Mouse (Mus musculus): Measurements from ENCODE around the gene Snx14. TPM values are rescaled to one million over a fixed set of nuclear protein-coding genes. Genes with fewer than 3 reads are reported as not detected.

The Snx14 gene
- total and polyA plus RNA-seq, 3 experiments: 11.1 to 83.1 (median 16.9) TPM

- H3K27ac ChIP-seq (ENCODE audit: control insufficient read depth, low read depth, low read length): no peak overlapping the region
- H3K4me3 ChIP-seq (ENCODE audit: control insufficient read depth in 1 of 2, insufficient read depth in 1 of 2, low read depth in 2 of 2, low read length in 2 of 2): no peak overlapping the region
- TF ChIP-seq E2F4 (IDR thresholded peaks at IDR 0.05; ENCODE audit: borderline replicate concordance, low read depth, low read length) (no peak), ELF1 (IDR thresholded peaks at IDR 0.05; ENCODE audit: low read depth, low read length) (no peak), NELFE (IDR thresholded peaks at IDR 0.05; ENCODE audit: low read depth, low read length) (no peak)
- DNase-seq (ENCODE audit: low read depth, low spot score): no peak
- H3K9me3 ChIP-seq (replicated peaks; ENCODE audit: insufficient read depth, low read length): no peaks in the 10 kb centered on the region
- no peaks in the 10 kb centered on the region for H3K79me2 ChIP-seq (ENCODE audit: control insufficient read depth, insufficient read depth, low read length, poor library complexity)
- H3K4me1 ChIP-seq (ENCODE audit: control insufficient read depth in 1 of 2, insufficient read depth in 2 of 2, low read length in 2 of 2): no peaks in the 10 kb centered on the region; a peak in 1 of 4 replicates
- H3K36me3 ChIP-seq (ENCODE audit: control insufficient read depth in 1 of 2, insufficient read depth in 2 of 2, low read length in 2 of 2): no peaks in the 10 kb centered on the region
- no peak overlapping the region for H3K9ac ChIP-seq (ENCODE audit: control insufficient read depth, low read depth, low read length, poor library complexity, severe bottlenecking)
- no peaks in the 10 kb centered on the region for H3K27me3 ChIP-seq (ENCODE audit: control insufficient read depth in 1 of 2, insufficient read depth in 2 of 2, low read length in 2 of 2)
Measured at GRCm38 (mm10) chr9:88340819-88341218, 97.9 kb downstream of the Snx14 start.

GRCm38 (mm10) chr9:88335839-88336238 lies 102.9 kb downstream of the Snx14 start:
- no peak for DNase-seq (ENCODE audit: low read depth, low spot score)
- no peak for TF ChIP-seq TAL1 (IDR thresholded peaks at IDR 0.05; ENCODE audit: low read length)
- no peak for TF ChIP-seq HCFC1 (IDR thresholded peaks at IDR 0.05; ENCODE audit: low read depth, low read length)
- TF ChIP-seq TBP (IDR thresholded peaks at IDR 0.05; ENCODE audit: low read depth, low read length): no peak
- TF ChIP-seq EP300 (IDR thresholded peaks at IDR 0.05; ENCODE audit: low read depth in 1 of 2, low read length in 2 of 2): no peak
- TF ChIP-seq POLR2A (IDR thresholded peaks at IDR 0.05; ENCODE audit: control insufficient read depth in 1 of 2, insufficient read depth in 1 of 2, low read depth in 1 of 2, low read length in 2 of 2, poor library complexity in 1 of 2): no peak
- no peak for TF ChIP-seq ZMIZ1 (IDR thresholded peaks at IDR 0.05; ENCODE audit: low read depth, low read length)
- TF ChIP-seq ELF1 (IDR thresholded peaks at IDR 0.05; ENCODE audit: low read depth, low read length): no peak
- TF ChIP-seq ZNF384 (IDR thresholded peaks at IDR 0.05; ENCODE audit: low read depth, low read length): no peak
- no peak for TF ChIP-seq NELFE (IDR thresholded peaks at IDR 0.05; ENCODE audit: low read depth, low read length)
- no peak for TF ChIP-seq ZC3H11A (IDR thresholded peaks at IDR 0.05; ENCODE audit: low read depth, low read length)
- H3K9ac ChIP-seq (ENCODE audit: control insufficient read depth, low read depth, low read length, poor library complexity, severe bottlenecking): no peak overlapping the region
- H3K36me3 ChIP-seq (ENCODE audit: control insufficient read depth in 1 of 2, insufficient read depth in 2 of 2, low read length in 2 of 2): no peaks in the 10 kb centered on the region
- no peaks in the 10 kb centered on the region for H3K4me1 ChIP-seq (ENCODE audit: control insufficient read depth in 1 of 2, insufficient read depth in 2 of 2, low read length in 2 of 2)
- H3K27me3 ChIP-seq (ENCODE audit: control insufficient read depth in 1 of 2, insufficient read depth in 2 of 2, low read length in 2 of 2): peaks cover 2% of the 10 kb centered on the region in 2 experiments; a peak in 2 of 4 replicates
- no peaks in the 10 kb centered on the region for H3K9me3 ChIP-seq (replicated peaks; ENCODE audit: insufficient read depth, low read length)
- no peak overlapping the region for H3K4me3 ChIP-seq (ENCODE audit: control insufficient read depth in 1 of 2, insufficient read depth in 1 of 2, low read depth in 2 of 2, low read length in 2 of 2)
- H3K79me2 ChIP-seq (ENCODE audit: control insufficient read depth, insufficient read depth, low read length, poor library complexity): no peaks in the 10 kb centered on the region
- H3K27ac ChIP-seq (ENCODE audit: control insufficient read depth, low read depth, low read length): no peak overlapping the region

- no peak for DNase-seq (ENCODE audit: low read depth, low spot score)
Measured at GRCm38 (mm10) chr9:88332447-88332846, 106.3 kb downstream of the Snx14 start.

More at GRCm38 (mm10) chr9:88332447-88332846, 106.3 kb downstream of the Snx14 start:
- no peak overlapping the region for H3K4me3 ChIP-seq (ENCODE audit: control insufficient read depth in 1 of 2, insufficient read depth in 1 of 2, low read depth in 2 of 2, low read length in 2 of 2)
- no peaks in the 10 kb centered on the region for H3K9me3 ChIP-seq (replicated peaks; ENCODE audit: insufficient read depth, low read length)
- no peaks in the 10 kb centered on the region for H3K36me3 ChIP-seq (ENCODE audit: control insufficient read depth in 1 of 2, insufficient read depth in 2 of 2, low read length in 2 of 2)
- no peak overlapping the region for H3K27ac ChIP-seq (ENCODE audit: control insufficient read depth, low read depth, low read length)
- H3K4me1 ChIP-seq (ENCODE audit: control insufficient read depth in 1 of 2, insufficient read depth in 2 of 2, low read length in 2 of 2): no peaks in the 10 kb centered on the region
- H3K27me3 ChIP-seq (ENCODE audit: control insufficient read depth in 1 of 2, insufficient read depth in 2 of 2, low read length in 2 of 2): peaks cover 2 to 5% of the 10 kb centered on the region in 2 experiments
- no peaks in the 10 kb centered on the region for H3K79me2 ChIP-seq (ENCODE audit: control insufficient read depth, insufficient read depth, low read length, poor library complexity)
- TF ChIP-seq NELFE (IDR thresholded peaks at IDR 0.05; ENCODE audit: low read depth, low read length) (no peak), CHD2 (IDR thresholded peaks at IDR 0.05; ENCODE audit: low read length) (no peak), ZC3H11A (IDR thresholded peaks at IDR 0.05; ENCODE audit: low read depth, low read length) (no peak), SIN3A (IDR thresholded peaks at IDR 0.05; ENCODE audit: low read length) (no peak), HCFC1 (IDR thresholded peaks at IDR 0.05; ENCODE audit: low read depth, low read length) (no peak), MAX (IDR thresholded peaks at IDR 0.05; ENCODE audit: low read length) (no peak), ZMIZ1 (IDR thresholded peaks at IDR 0.05; ENCODE audit: low read depth, low read length) (no peak), USF2 (IDR thresholded peaks at IDR 0.05; ENCODE audit: borderline replicate concordance in 1 of 2, insufficient read depth in 1 of 2, low read depth in 1 of 2, low read length in 2 of 2) (no peak), TAL1 (IDR thresholded peaks at IDR 0.05; ENCODE audit: low read length) (no peak), CHD1 (IDR thresholded peaks at IDR 0.05; ENCODE audit: low read depth, low read length) (no peak), USF1 (IDR thresholded peaks at IDR 0.05; ENCODE audit: low read depth, low read length) (no peak), MYB (IDR thresholded peaks at IDR 0.05; ENCODE audit: low read depth, low read length) (no peak), MEF2A (IDR thresholded peaks at IDR 0.05; ENCODE audit: extremely low read depth, insufficient replicate concordance, low read depth, low read length, poor library complexity, severe bottlenecking) (no peak), MXI1 (IDR thresholded peaks at IDR 0.05; ENCODE audit: low read depth, low read length) (no peak), CTCF (IDR thresholded peaks at IDR 0.05 in 2 of 3, conservative IDR thresholded peaks at IDR 0.05 in 1 of 3; ENCODE audit: control insufficient read depth in 1 of 3, insufficient read depth in 1 of 3, low read depth in 2 of 3, low read length in 3 of 3, poor library complexity in 1 of 3, severe bottlenecking in 1 of 3) (no peak), GABPA (IDR thresholded peaks at IDR 0.05; ENCODE audit: low read depth, low read length) (no peak), POLR2AphosphoS2 (IDR thresholded peaks at IDR 0.05; ENCODE audit: low read length) (no peak)
- no peak overlapping the region for H3K9ac ChIP-seq (ENCODE audit: control insufficient read depth, low read depth, low read length, poor library complexity, severe bottlenecking)
